Mouse (Mus musculus): ENCODE data around the gene Hnf1b. TPM values are rescaled to one million over a fixed set of nuclear protein-coding genes. Genes with fewer than 3 reads are reported as not detected.

The Hnf1b gene
- polyA plus RNA-seq, 1 experiment from 2014 or later, result 0.25 TPM

- no peak overlapping the region for H3K27ac ChIP-seq (replicated peaks; ENCODE audit: low read depth, low read length)
- H3K9ac ChIP-seq (ENCODE audit: low read length), result no peak overlapping the region
- no peak overlapping the region for H3K4me2 ChIP-seq (ENCODE audit: low read depth, severe bottlenecking)
- no peaks in the 10 kb centered on the region for H3K27me3 ChIP-seq (ENCODE audit: control insufficient read depth, insufficient read depth, low read length)
- ATAC-seq (ENCODE audit: insufficient number of reproducible peaks, low FRiP score, low TSS enrichment, low read depth), result no peak
- no peaks in the 10 kb centered on the region for H3K4me1 ChIP-seq (ENCODE audit: control insufficient read depth, insufficient read depth, low read length)
- H3K36me3 ChIP-seq (ENCODE audit: control insufficient read depth, insufficient read depth, low read length), result no peaks in the 10 kb centered on the region
- no peaks in the 10 kb centered on the region for H3K9me3 ChIP-seq (ENCODE audit: control insufficient read depth, low read length)
- DNase-seq (ENCODE audit: low spot score), result no peak
- WGBS, result 98% methylated on average over 6 of the region's 6 CpGs
- H3K4me3 ChIP-seq (ENCODE audit: low read depth, low read length), result no peak overlapping the region
Measured at GRCm38 (mm10) chr11:83843534-83843933, 6.3 kb upstream of the Hnf1b start.

DNA sequence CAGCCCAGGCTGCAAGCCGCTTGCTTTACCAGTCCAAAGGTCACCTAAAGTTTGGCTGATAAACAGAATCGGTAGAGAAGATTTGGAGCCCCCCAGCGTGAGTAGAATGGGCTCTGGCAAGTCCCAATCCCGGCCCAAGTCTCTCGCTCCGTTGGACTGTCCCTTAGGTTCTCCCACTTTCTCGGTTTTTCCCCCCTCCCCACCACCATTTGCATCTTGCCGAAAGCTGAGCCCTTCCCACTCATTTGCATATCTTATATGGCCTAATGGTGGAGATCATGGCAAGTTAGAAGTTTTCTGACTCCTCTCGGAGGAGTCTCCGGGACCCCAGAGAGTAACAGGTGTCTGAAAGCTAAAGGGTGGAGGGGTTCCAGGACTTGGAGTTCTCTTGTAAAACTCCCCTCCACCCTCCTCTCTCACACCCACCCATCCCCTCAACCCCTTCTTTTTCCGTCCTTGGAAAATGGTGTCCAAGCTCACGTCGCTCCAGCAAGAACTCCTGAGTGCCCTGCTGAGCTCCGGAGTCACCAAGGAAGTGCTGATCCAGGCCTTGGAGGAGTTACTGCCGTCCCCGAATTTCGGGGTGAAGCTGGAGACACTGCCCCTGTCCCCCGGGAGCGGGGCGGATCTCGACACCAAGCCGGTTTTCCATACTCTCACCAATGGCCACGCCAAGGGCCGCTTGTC is 866 bp downstream of the Hnf1b start:
- ATAC-seq (ENCODE audit: insufficient number of reproducible peaks, low FRiP score, low TSS enrichment, low read depth) (no peak), DNase-seq (ENCODE audit: low spot score) (peak; percentile 56)
- Histone ChIP-seq H3K9ac (ENCODE audit: low read length) (no peak overlapping the region), H3K36me3 (ENCODE audit: control insufficient read depth, insufficient read depth, low read length) (peaks cover 2% of the 10 kb centered on the region; the same call in 1 of the 2 replicates), H3K27me3 (ENCODE audit: control insufficient read depth, insufficient read depth, low read length) (peaks cover 52% of the 10 kb centered on the region), H3K4me1 (ENCODE audit: control insufficient read depth, insufficient read depth, low read length) (peaks cover 24% of the 10 kb centered on the region), H3K27ac (replicated peaks; ENCODE audit: low read depth, low read length) (no peak overlapping the region), H3K9me3 (ENCODE audit: control insufficient read depth, low read length) (no peaks in the 10 kb centered on the region), H3K4me3 (ENCODE audit: low read depth, low read length) (peak overlapping the region; percentile 14; the same call in 1 of the 2 replicates), H3K4me2 (ENCODE audit: low read depth, severe bottlenecking) (0 out of 2 replicates have a peak overlapping the region, but pooled peaks have one; percentile 7)
- WGBS, result 1% methylated on average over 24 of the region's 24 CpGs

DNA sequence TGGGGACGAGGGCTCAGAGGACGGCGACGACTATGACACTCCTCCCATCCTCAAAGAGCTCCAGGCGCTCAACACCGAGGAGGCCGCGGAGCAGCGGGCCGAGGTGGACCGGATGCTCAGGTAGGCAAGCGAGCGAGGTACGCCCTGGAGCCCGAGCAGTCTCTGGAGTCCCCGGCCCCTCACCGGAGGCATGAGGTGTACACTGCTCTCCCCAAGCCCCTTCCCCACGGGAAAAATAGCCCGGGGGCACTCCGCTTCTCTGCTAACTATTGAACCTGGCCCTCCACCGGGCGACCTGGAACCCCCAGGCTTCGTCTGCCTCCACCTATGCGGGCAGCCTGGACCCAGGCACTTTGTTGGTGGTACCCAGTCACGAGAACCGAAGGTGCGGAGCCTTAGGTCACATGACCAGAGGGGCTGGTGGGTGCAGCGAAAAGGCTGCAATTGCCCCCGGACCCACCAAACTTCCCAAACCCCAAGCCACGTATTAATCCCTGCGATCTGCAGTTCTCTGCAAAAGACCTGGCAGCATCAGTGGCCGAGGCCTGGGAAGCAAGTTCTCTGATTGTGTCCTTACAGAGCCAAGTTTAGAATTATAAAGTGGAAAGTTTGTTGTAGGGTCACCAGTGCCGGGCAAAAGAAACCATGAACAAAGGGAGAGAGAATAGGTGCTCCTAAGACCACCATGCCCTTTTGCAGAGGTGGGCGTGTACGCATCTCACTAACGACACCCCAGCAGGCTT is 1.6 kb downstream of the Hnf1b start:
- no peak for DNase-seq (ENCODE audit: low spot score)
- Histone ChIP-seq H3K9me3 (ENCODE audit: control insufficient read depth, low read length) (no peaks in the 10 kb centered on the region), H3K4me1 (ENCODE audit: control insufficient read depth, insufficient read depth, low read length) (peaks cover 24% of the 10 kb centered on the region), H3K27me3 (ENCODE audit: control insufficient read depth, insufficient read depth, low read length) (peaks cover 59% of the 10 kb centered on the region), H3K9ac (ENCODE audit: low read length) (no peak overlapping the region), H3K4me3 (ENCODE audit: low read depth, low read length) (peak overlapping the region; percentile 14; the same call in 1 of the 2 replicates), H3K4me2 (ENCODE audit: low read depth, severe bottlenecking) (0 out of 2 replicates have a peak overlapping the region, but pooled peaks have one; percentile 12), H3K27ac (replicated peaks; ENCODE audit: low read depth, low read length) (no peak overlapping the region), H3K36me3 (ENCODE audit: control insufficient read depth, insufficient read depth, low read length) (peaks cover 2% of the 10 kb centered on the region; the same call in 1 of the 2 replicates)
- WGBS, result under 1% methylated on average over 30 of the region's 36 CpGs
- peak; percentile 54; the same call in 1 of the 2 replicates for ATAC-seq (ENCODE audit: insufficient number of reproducible peaks, low FRiP score, low TSS enrichment, low read depth)

GRCm38 (mm10) chr11:83852016-83852355 is 2.1 kb downstream of the Hnf1b start:
- no peak overlapping the region for H3K9ac ChIP-seq (ENCODE audit: low read length)
- peaks cover 2% of the 10 kb centered on the region; the same call in 1 of the 2 replicates for H3K36me3 ChIP-seq (ENCODE audit: control insufficient read depth, insufficient read depth, low read length)
- peak overlapping the region; percentile 12; the same call in 1 of the 2 replicates for H3K4me2 ChIP-seq (ENCODE audit: low read depth, severe bottlenecking)
- no peak overlapping the region for H3K27ac ChIP-seq (replicated peaks; ENCODE audit: low read depth, low read length)
- WGBS, result 0% methylated on average over 24 of the region's 24 CpGs
- H3K4me3 ChIP-seq (ENCODE audit: low read depth, low read length), result no peak overlapping the region
- H3K9me3 ChIP-seq (ENCODE audit: control insufficient read depth, low read length), result no peaks in the 10 kb centered on the region
- no peak for ATAC-seq (ENCODE audit: insufficient number of reproducible peaks, low FRiP score, low TSS enrichment, low read depth)
- H3K27me3 ChIP-seq (ENCODE audit: control insufficient read depth, insufficient read depth, low read length), result peaks cover 62% of the 10 kb centered on the region
- DNase-seq (ENCODE audit: low spot score), result peak; percentile 72
- peaks cover 24% of the 10 kb centered on the region for H3K4me1 ChIP-seq (ENCODE audit: control insufficient read depth, insufficient read depth, low read length)

DNA sequence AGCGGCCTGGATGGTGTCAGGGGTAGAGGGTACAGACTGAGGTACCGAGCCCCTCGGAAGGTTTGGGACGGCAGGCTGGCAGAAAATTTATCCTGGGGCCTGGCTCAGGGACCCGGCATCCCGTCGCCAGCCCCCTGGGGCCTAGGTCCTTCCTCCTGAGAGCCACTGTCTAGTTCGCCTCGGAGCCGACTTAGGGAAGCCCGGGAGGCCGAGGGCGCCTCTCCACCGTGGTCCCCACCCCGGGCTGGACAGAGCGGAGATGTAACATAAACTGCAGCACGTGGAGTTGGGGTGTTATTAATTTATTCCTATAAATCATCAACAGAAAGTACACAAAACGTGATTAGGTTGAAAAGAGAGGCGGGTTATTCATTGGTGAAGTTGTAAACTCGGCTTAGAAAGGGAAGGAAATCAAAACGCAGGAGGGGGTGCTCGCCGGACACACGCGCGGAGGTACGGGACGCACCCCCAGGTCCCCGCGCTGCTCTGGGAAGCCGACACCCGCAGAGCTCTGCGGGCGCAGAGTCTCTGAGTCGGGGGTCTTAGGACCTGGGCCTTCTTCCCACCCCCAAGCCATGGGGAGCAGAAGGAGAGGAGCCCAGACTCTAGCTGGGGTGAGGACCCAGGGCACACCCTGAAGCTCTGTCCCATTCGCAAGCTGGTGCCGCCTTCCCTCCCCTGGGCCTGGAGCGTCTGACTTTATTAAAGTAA is 2.8 kb downstream of the Hnf1b start:
- Histone ChIP-seq H3K4me3 (ENCODE audit: low read depth, low read length) (no peak overlapping the region), H3K9ac (ENCODE audit: low read length) (no peak overlapping the region), H3K27ac (replicated peaks; ENCODE audit: low read depth, low read length) (no peak overlapping the region), H3K4me2 (ENCODE audit: low read depth, severe bottlenecking) (no peak overlapping the region), H3K4me1 (ENCODE audit: control insufficient read depth, insufficient read depth, low read length) (peaks cover 24% of the 10 kb centered on the region), H3K27me3 (ENCODE audit: control insufficient read depth, insufficient read depth, low read length) (peaks cover 62% of the 10 kb centered on the region), H3K9me3 (ENCODE audit: control insufficient read depth, low read length) (no peaks in the 10 kb centered on the region), H3K36me3 (ENCODE audit: control insufficient read depth, insufficient read depth, low read length) (peaks cover 2% of the 10 kb centered on the region; the same call in 1 of the 2 replicates)
- ATAC-seq (ENCODE audit: insufficient number of reproducible peaks, low FRiP score, low TSS enrichment, low read depth), result peak; percentile 60; the same call in 1 of the 2 replicates
- under 1% methylated on average over 38 of the region's 38 CpGs for WGBS
- DNase-seq (ENCODE audit: low spot score), result peak; percentile 59

DNA sequence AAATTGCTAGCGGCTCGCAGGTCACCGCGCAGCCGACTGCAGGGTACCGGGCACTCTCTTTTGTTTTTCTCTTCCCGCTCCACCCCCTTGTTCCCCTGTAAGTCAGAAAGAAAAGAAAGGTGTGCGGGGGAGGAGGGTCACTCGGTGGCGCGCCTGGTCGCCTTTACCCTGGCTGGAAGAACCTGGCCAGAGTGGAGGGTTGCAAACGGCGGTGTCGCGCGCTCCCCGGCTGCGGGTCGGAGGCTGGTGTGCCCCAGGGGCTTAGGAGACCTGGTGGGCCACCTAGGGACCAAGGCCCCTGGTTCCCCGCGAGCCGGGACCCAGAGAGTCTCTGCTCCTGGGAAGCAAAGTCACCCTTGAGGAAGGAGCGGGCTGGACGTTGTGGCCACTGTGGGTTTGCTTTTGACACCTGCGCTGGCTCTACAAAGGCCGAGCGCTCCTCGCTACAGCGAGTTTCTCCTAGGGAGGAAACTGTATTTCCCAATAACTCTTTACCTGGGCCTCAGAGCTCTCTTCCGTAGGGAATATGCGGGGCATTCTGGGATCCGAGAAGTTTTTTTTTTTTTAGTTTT is 3.4 kb downstream of the Hnf1b start:
- H3K4me3 ChIP-seq (ENCODE audit: low read depth, low read length), result peak overlapping the region; percentile 17; the same call in 1 of the 2 replicates
- H3K4me2 ChIP-seq (ENCODE audit: low read depth, severe bottlenecking), result peak overlapping the region; percentile 33; the same call in 1 of the 2 replicates

GRCm38 (mm10) chr11:83854091-83854490 is 4.2 kb downstream of the Hnf1b start:
- H3K4me1 ChIP-seq (ENCODE audit: control insufficient read depth, insufficient read depth, low read length), result peaks cover 24% of the 10 kb centered on the region
- WGBS, result 5% methylated on average over 10 of the region's 10 CpGs
- no peak overlapping the region for H3K27ac ChIP-seq (replicated peaks; ENCODE audit: low read depth, low read length)
- peaks cover 2% of the 10 kb centered on the region; the same call in 1 of the 2 replicates for H3K36me3 ChIP-seq (ENCODE audit: control insufficient read depth, insufficient read depth, low read length)
- peaks cover 62% of the 10 kb centered on the region for H3K27me3 ChIP-seq (ENCODE audit: control insufficient read depth, insufficient read depth, low read length)
- H3K4me2 ChIP-seq (ENCODE audit: low read depth, severe bottlenecking), result no peak overlapping the region
- no peaks in the 10 kb centered on the region for H3K9me3 ChIP-seq (ENCODE audit: control insufficient read depth, low read length)
- no peak for DNase-seq (ENCODE audit: low spot score)
- ATAC-seq (ENCODE audit: insufficient number of reproducible peaks, low FRiP score, low TSS enrichment, low read depth), result no peak
- no peak overlapping the region for H3K9ac ChIP-seq (ENCODE audit: low read length)
- H3K4me3 ChIP-seq (ENCODE audit: low read depth, low read length), result no peak overlapping the region

More for the DNA sequence above, 3.4 kb downstream of the Hnf1b start:
- Histone ChIP-seq H3K9ac (ENCODE audit: low read length) (no peak overlapping the region), H3K27me3 (ENCODE audit: control insufficient read depth, insufficient read depth, low read length) (peaks cover 62% of the 10 kb centered on the region), H3K9me3 (ENCODE audit: control insufficient read depth, low read length) (no peaks in the 10 kb centered on the region), H3K4me1 (ENCODE audit: control insufficient read depth, insufficient read depth, low read length) (peaks cover 24% of the 10 kb centered on the region), H3K36me3 (ENCODE audit: control insufficient read depth, insufficient read depth, low read length) (peaks cover 2% of the 10 kb centered on the region; the same call in 1 of the 2 replicates), H3K27ac (replicated peaks; ENCODE audit: low read depth, low read length) (no peak overlapping the region)
- WGBS, result under 1% methylated on average over 33 of the region's 33 CpGs
- peak; percentile 65 for DNase-seq (ENCODE audit: low spot score)
- ATAC-seq (ENCODE audit: insufficient number of reproducible peaks, low FRiP score, low TSS enrichment, low read depth), result peak; percentile 44; the same call in 1 of the 2 replicates

DNA sequence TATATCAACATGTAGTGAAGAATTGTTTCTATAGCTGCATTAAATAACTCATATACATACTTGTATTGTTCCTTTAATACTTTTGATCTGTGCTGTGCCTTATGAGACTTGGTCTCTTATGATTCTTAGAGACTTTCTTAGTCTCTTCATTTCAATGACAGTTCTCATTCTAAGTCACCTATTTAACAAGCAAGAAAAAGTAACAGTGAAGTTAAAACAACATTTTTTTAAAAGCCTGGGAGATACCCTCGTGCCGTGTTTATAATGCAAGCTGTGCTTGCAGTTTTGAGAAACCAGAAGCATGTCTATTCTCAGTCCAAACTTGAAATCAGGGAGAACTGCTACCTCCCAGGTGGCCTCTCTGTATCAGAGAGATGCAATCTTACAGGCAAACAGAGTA is 4.8 kb downstream of the Hnf1b start:
- Histone ChIP-seq H3K4me2 (ENCODE audit: low read depth, severe bottlenecking) (no peak overlapping the region), H3K36me3 (ENCODE audit: control insufficient read depth, insufficient read depth, low read length) (peaks cover 2% of the 10 kb centered on the region; the same call in 1 of the 2 replicates), H3K9me3 (ENCODE audit: control insufficient read depth, low read length) (no peaks in the 10 kb centered on the region), H3K4me1 (ENCODE audit: control insufficient read depth, insufficient read depth, low read length) (peaks cover 24% of the 10 kb centered on the region), H3K27ac (replicated peaks; ENCODE audit: low read depth, low read length) (no peak overlapping the region), H3K4me3 (ENCODE audit: low read depth, low read length) (no peak overlapping the region), H3K9ac (ENCODE audit: low read length) (no peak overlapping the region), H3K27me3 (ENCODE audit: control insufficient read depth, insufficient read depth, low read length) (peaks cover 56% of the 10 kb centered on the region)
- 8% methylated on average over 2 of the region's 2 CpGs for WGBS
- ATAC-seq (ENCODE audit: insufficient number of reproducible peaks, low FRiP score, low TSS enrichment, low read depth), result no peak
- peak; percentile 32 for DNase-seq (ENCODE audit: low spot score)
